Mouse (Mus musculus) kidney, postnatal 14 days (tissue): ENCODE results near the gene Il20ra.
"Not testable (repeated sequence)": the region's sequence is repeated elsewhere in the genome, so short reads cannot be mapped to it uniquely, and the experiment has no call there.

ENCODE experiments used
- DNase-seq: peaks from one replicate; pipeline ENCODE4 v3.0.0; 2022; ENCODE audit warnings: mixed read lengths

Gene Il20ra

GRCm38 (mm10) chr10:19712421-19712836 is at the start of gene Il20ra:
Gene Il20ra (plus strand): TSS chr10:19712570.
- peak; percentile 35 for DNase-seq

- no peak for DNase-seq
These were observed 43.4 kb upstream of the Il20ra start for GRCm38 (mm10) chr10:19668973-19669372.

- no peak for DNase-seq
These were observed 40.4 kb upstream of the Il20ra start for GRCm38 (mm10) chr10:19672015-19672414.

GRCm38 (mm10) chr10:19673146-19673545 is 39.2 kb upstream of the Il20ra start:
- DNase-seq: no peak

GRCm38 (mm10) chr10:19687686-19688085 is 24.7 kb upstream of the Il20ra start:
- no peak for DNase-seq

- no peak for DNase-seq
These were observed 21.1 kb upstream of the Il20ra start for GRCm38 (mm10) chr10:19691287-19691686.

- peak; percentile 7 for DNase-seq
These were observed 20.6 kb upstream of the Il20ra start for GRCm38 (mm10) chr10:19691771-19692170.

- no peak for DNase-seq
These were observed 20.0 kb upstream of the Il20ra start for GRCm38 (mm10) chr10:19692332-19692731.

GRCm38 (mm10) chr10:19692988-19693387 is 19.4 kb upstream of the Il20ra start:
- peak; percentile 40 for DNase-seq

- peak; percentile 9 for DNase-seq
These were observed 18.7 kb upstream of the Il20ra start for GRCm38 (mm10) chr10:19693629-19694028.

- DNase-seq: no peak
These were observed 13.0 kb upstream of the Il20ra start for GRCm38 (mm10) chr10:19699331-19699730.

- DNase-seq: no peak
These were observed 7.9 kb upstream of the Il20ra start for GRCm38 (mm10) chr10:19704445-19704844.

GRCm38 (mm10) chr10:19707768-19708167 is 4.6 kb upstream of the Il20ra start:
- no peak for DNase-seq

GRCm38 (mm10) chr10:19708277-19709070 is 3.9 kb upstream of the Il20ra start:
- peak; percentile 11 for DNase-seq

GRCm38 (mm10) chr10:19711020-19711419 is 1.4 kb upstream of the Il20ra start:
- no peak for DNase-seq

- DNase-seq: no peak
These were observed 709 bp upstream of the Il20ra start for GRCm38 (mm10) chr10:19711551-19712171.

GRCm38 (mm10) chr10:19718627-19719026 is 6.3 kb downstream of the Il20ra start:
- no peak for DNase-seq

- DNase-seq: no peak
These were observed 9.9 kb downstream of the Il20ra start for GRCm38 (mm10) chr10:19722320-19722719.

- no peak for DNase-seq
These were observed 11.9 kb downstream of the Il20ra start for GRCm38 (mm10) chr10:19724158-19724832.

- not testable (repeated sequence) for DNase-seq
These were observed 26.1 kb downstream of the Il20ra start for GRCm38 (mm10) chr10:19738442-19738841.

- no peak for DNase-seq
These were observed 33.3 kb downstream of the Il20ra start for GRCm38 (mm10) chr10:19745662-19746061.

- DNase-seq: no peak
These were observed 33.8 kb downstream of the Il20ra start for GRCm38 (mm10) chr10:19746156-19746555.

- DNase-seq: no peak
These were observed 35.3 kb downstream of the Il20ra start for GRCm38 (mm10) chr10:19747661-19748060.

- no peak for DNase-seq
These were observed 53.1 kb downstream of the Il20ra start for GRCm38 (mm10) chr10:19765459-19765858.
